Mouse (Mus musculus): Measurements from ENCODE around the gene Pik3c2b.

DNA sequence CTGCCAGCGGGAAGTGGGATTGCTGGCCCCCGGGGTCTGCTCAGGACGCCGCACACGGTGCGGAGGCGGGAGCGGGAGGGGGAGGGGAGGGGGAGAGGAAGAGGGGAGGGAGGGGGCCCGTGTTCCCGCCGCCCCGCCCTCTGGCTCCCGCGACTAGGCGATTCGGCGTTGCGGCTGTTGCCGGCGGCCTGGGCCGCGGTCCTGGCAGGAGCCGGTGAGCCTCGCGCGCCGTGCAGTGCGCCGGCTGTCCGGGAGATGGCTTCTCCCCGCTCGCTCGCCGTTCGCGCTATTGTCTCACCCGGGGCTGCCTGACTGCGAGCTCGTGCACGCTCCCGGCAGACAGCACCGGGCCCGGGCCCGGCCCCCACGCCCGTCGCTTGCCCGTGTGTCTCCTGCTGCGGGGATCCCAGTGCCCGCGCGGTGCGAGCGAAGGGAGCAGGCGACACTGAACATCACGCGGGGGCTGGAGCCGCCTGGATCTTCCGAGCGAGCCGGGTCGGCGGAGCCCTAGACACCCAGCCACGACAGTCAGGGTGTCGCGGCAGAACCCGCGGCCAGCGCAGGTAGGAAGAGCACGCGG lies 484 bp downstream of the Pik3c2b start:
- 0 out of 2 replicates have a peak, but pooled peaks have one; percentile 17 for TF ChIP-seq CTCF (IDR thresholded peaks at IDR 0.05; ENCODE audit: insufficient read depth, low read depth, low read length)
- peak; percentile 40; the same call in 1 of the 2 replicates for TF ChIP-seq POLR2A (IDR thresholded peaks at IDR 0.05; ENCODE audit: insufficient read depth, low read depth, low read length)

All from olfactory bulb, adult 2 months (tissue).